Mouse (Mus musculus) CD4-positive naive resting alpha-beta T cell, adult 76 days (primary cell): ENCODE results near the gene Smarcc1. TPM values are rescaled to one million over a fixed set of nuclear protein-coding genes. Genes with fewer than 3 reads are reported as not detected.

Source experiments
- total RNA-seq: library from RNA; stranded (reverse); gene quantifications from one replicate; pipeline ENCODE4 v1.2.4, GENCODE M21; 2023

Gene Smarcc1
- 50.9 TPM for total RNA-seq

DNA sequence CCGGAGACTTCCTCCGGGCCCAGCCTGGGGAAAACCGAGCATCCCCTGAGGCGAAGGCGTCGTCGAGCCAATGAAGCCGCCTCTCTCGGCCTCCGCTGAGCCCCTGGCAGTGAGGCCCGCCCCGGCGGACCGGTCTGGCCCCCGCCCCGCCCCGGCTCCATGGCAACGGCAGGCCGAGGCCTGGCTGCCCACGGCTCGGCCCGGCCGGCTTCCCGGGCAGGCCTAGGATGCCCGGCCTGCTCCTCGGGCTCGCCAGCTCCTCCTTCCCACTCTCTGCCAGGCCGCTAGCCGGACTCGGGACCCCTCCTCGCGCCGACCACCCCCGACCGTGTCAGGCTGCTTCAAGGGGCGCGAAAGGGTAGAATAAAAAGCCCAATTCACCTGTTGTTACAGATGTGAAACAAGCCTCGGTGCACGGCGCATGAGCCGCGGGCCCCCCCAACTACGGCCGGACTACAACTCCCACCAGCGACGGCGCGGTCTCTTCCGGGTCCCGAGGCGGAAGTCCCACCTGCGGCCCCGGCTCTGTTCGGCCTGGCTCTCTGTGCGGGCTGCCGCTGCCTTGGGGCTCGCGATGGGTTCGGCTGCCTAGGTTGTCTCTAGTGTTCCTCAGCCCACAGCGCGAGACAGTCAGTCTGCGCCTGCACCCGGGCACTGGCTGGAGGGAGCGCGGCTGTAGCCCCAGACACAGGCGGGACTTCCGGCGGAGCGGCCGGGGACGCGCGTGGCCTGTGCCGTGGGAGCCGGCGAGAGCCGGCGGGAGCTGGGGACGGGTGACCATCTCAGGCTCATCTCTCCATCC lies at the start of gene Smarcc1:
TSS of gene Smarcc1 (plus strand) at position 732 of the 802 bp plus-strand sequence.

DNA sequence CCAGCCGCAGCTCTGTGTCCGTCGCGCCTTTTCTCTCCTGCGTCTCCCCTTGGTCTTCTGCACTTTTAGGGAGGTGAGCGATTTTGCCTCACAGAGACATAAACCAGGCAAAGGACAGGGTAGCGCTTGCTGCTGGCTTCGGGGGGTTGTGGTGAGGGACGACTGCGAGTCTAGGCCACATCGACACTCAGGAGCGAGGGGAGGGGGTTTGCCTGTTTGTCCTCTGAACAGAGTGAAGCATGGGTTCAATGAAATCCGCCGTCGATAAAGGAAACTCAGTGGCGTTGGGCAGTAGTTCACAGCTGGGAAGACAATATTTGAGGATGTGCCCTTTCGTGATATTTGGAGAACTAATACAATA lies 251 bp downstream of the Smarcc1 start, which contains the start of gene Dhx30:
TSS of gene Dhx30 (minus strand) at position 52 of the 361 bp plus-strand sequence.

DNA sequence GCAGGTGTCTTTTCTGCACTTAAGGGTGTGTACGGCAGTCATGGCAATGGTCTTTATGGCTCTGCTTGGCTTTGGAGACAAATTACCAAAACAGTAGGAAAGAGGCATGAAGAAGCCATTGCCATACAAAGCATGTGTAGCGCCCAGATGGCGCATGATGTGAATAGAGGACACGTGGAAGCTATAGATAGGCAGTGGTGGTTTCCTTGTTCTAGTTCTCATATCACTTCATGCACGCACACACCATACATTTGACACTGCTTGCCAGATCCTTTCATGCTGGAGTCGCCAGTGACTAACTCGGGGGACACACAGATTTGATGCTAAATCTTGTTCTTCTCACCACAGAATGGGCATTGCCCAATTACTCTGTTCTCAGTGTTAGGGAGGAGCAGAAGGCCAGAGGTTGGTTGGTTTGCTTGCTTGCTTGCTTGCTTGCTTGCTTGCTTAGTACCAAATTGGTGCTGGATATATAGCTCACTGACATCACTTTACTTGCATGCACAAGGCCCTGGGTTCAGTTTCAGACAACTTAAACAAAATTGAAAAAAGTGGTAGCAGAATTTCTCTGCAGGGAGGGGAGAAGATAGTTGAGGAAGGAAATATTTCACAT lies 125.8 kb downstream of the Smarcc1 start, which contains the start of gene Cspg5:
TSS of gene Cspg5 (plus strand) at position 563 of the 613 bp plus-strand sequence.

Other genes with a start within 250 kb of the Smarcc1 start
- gene Cdc25a, start 242.1 kb upstream of the Smarcc1 start, total RNA-seq: 10.4 TPM
- 69.6 TPM for gene Map4, start 186.2 kb upstream of the Smarcc1 start, total RNA-seq
- 120 TPM for gene Dhx30, start 122 bp downstream of the Smarcc1 start, total RNA-seq
- gene Cspg5, start 126.1 kb downstream of the Smarcc1 start, total RNA-seq: 2.8 TPM
- 11.8 TPM for gene Elp6, start 187.5 kb downstream of the Smarcc1 start, total RNA-seq
- 71.0 TPM for gene Scap, start 215.6 kb downstream of the Smarcc1 start, total RNA-seq